Comparison of ENCODE assay signal across 9 mouse cellular contexts in the genomic region with DNA sequence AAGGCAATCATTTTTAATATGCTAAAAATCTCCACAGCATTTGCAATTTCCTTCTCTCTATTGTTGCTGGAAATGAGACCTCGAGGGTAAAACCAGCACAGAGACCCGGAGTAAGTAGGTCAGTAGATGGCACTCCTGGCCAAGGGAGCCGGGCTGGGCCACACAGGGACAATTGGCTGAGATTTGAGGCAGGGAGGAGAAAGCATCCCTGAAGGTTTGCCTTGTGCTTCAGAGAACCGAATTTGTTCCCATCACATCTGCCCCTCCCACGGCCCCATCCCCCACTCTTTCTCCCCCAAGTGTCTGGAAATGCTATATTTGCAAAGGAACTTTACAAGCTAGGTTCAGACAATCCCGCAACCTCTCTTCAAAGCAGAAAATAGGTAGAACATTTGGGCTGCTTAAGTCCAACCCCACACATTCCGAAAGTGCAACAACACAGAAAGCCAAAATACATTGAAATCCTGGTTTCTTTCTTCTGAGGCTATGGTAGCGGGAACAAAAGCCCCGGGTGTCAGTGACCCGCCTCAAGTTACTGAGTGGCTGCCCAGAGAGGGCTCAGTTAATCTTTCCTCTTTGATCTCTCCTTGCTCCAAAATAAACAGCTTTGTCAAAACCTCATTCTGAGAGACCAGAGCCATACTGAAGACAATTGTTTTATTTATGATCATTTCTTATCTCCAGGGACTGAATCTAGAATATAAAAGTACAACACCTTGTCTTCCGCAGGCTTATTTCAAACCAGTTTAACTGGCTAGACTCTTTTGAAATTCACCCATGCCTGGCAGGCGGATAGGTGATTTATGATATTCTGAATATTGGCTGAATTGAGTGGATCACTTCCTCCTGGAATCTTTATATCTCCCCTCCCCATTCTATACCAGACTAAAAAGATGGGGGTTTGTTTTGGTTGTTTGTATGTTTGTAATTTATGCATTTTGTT.
DNase-seq lines count a peak whose midpoint lies in the region; ATAC-seq lines count a peak whose summit lies in the region.
"Had no signal": no experiment of that assay in that cellular context is flagged by ENCODE, and none has a peak within 500 bp of the region (broad histone marks: within the 10 kb centered on the region; RNA-seq: fewer than 3 reads in every experiment).

No protein-coding gene starts in this region.

- no peaks in the 10 kb centered on the region for H3K27me3 ChIP-seq in kidney, embryonic 16.5 days (ENCODE audit: insufficient read depth, low read length)
- H3K27me3 ChIP-seq in limb, embryonic 15.5 days, result no peaks in the 10 kb centered on the region

- WGBS in kidney, embryonic 16.5 days, result 13% methylated on average over 12 of the region's 12 CpGs
- 28% methylated on average over 12 of the region's 12 CpGs for WGBS in limb, embryonic 15.5 days

- no peak overlapping the region for H3K9ac ChIP-seq in kidney, embryonic 16.5 days (replicated peaks; ENCODE audit: low read length)
- H3K9ac ChIP-seq in limb, embryonic 15.5 days, result no peak overlapping the region

- H3K27ac ChIP-seq in kidney, embryonic 16.5 days (ENCODE audit: low read length), result no peak overlapping the region
- H3K27ac ChIP-seq in limb, embryonic 15.5 days, result no peak overlapping the region

- no peaks in the 10 kb centered on the region for H3K9me3 ChIP-seq in kidney, embryonic 16.5 days (ENCODE audit: low read length)
- no peaks in the 10 kb centered on the region for H3K9me3 ChIP-seq in limb, embryonic 15.5 days

- H3K4me3 ChIP-seq in kidney, embryonic 16.5 days (ENCODE audit: low read length), result no peak overlapping the region
- no peak overlapping the region for H3K4me3 ChIP-seq in limb, embryonic 15.5 days
- H3K4me3 ChIP-seq: myocyte had no signal

- H3K36me3 ChIP-seq in kidney, embryonic 16.5 days (ENCODE audit: insufficient read depth, low read length), result peaks cover 19% of the 10 kb centered on the region; the same call in 1 of the 2 replicates
- H3K36me3 ChIP-seq in limb, embryonic 15.5 days, result peaks cover 8% of the 10 kb centered on the region

- peaks cover 11% of the 10 kb centered on the region for H3K4me1 ChIP-seq in kidney, embryonic 16.5 days (ENCODE audit: insufficient read depth, low read length)
- H3K4me1 ChIP-seq in limb, embryonic 15.5 days, result peaks cover 7% of the 10 kb centered on the region; the same call in 1 of the 2 replicates

- ATAC-seq in kidney, embryonic 16.5 days (ENCODE audit: low FRiP score, low TSS enrichment), result peak; percentile 73; the same call in 1 of the 2 replicates
- no peak for ATAC-seq in limb, embryonic 15.5 days (ENCODE audit: insufficient number of reproducible peaks, low FRiP score, low TSS enrichment, low read depth)

- DNase-seq in urinary bladder, adult 18-20 months (ENCODE audit: low spot score in 2 of 2), result peak; percentile 25 to 33
- no peak for DNase-seq in urinary bladder, adult 2 months (ENCODE audit: low spot score)
- peak; percentile 86 for DNase-seq in embryo, embryonic 10 days (ENCODE audit: low spot score)
- DNase-seq in gonadal fat pad, adult 2 months (ENCODE audit: low read depth), result peak; percentile 77
- DNase-seq in ovary, postnatal 36 days (ENCODE audit: low spot score), result peak; percentile 49
- DNase-seq in spleen, postnatal 4 days (ENCODE audit: low spot score in 2 of 2), result no peak

- H3K4me2 ChIP-seq in kidney, embryonic 16.5 days (replicated peaks; ENCODE audit: low read depth, low read length), result peak overlapping the region; percentile 19; the same call in 1 of the 2 replicates
- H3K4me2 ChIP-seq in limb, embryonic 15.5 days, result 0 out of 2 replicates have a peak overlapping the region, but pooled peaks have one; percentile 3

Comparison
In these comparisons a context has a peak if more than half of its experiments do, and no peak if none do; other contexts are left out.
1. DNase-seq: peak in urinary bladder, adult 18-20 months (2 of 2), embryo, embryonic 10 days (single experiment), gonadal fat pad, adult 2 months (single experiment) and ovary, postnatal 36 days (single experiment); none in urinary bladder, adult 2 months (single experiment) and spleen, postnatal 4 days (0 of 2).